Mouse (Mus musculus) adrenal gland, postnatal 10 days (tissue): Measurements from ENCODE around the gene Wdr61. TPM values are rescaled to one million over a fixed set of nuclear protein-coding genes. Genes with fewer than 3 reads are reported as not detected.
"Not testable (repeated sequence)": the region's sequence is repeated elsewhere in the genome, so short reads cannot be mapped to it uniquely, and the experiment has no call there.

Experiments used
- DNase-seq: peaks from one replicate; pipeline ENCODE4 v3.0.0; 2021; ENCODE audit warnings: mixed read lengths
- total RNA-seq, 2 experiments: library from RNA; stranded (reverse); gene quantifications; 2 replicates each; pipeline ENCODE4 v1.2.3; 2021

Gene Wdr61
- total RNA-seq, 2 experiments from 2014 or later = 74.9 to 78.8 TPM

GRCm38 (mm10) chr9:54732122-54732521, 2.2 kb downstream of the Wdr61 start:
- no peak for DNase-seq

GRCm38 (mm10) chr9:54726315-54726714, 8.0 kb downstream of the Wdr61 start:
- no peak for DNase-seq

- no peak for DNase-seq
Observed at GRCm38 (mm10) chr9:54722596-54722995, 11.7 kb downstream of the Wdr61 start.

GRCm38 (mm10) chr9:54722156-54722555, 12.2 kb downstream of the Wdr61 start:
- peak; percentile 27 for DNase-seq

- no peak for DNase-seq
Observed at GRCm38 (mm10) chr9:54717527-54717926, 16.8 kb downstream of the Wdr61 start.

GRCm38 (mm10) chr9:54715776-54716175, 18.5 kb downstream of the Wdr61 start:
- DNase-seq = no peak

GRCm38 (mm10) chr9:54708085-54708484, 26.2 kb downstream of the Wdr61 start:
- DNase-seq = no peak

GRCm38 (mm10) chr9:54707288-54707999, 26.9 kb downstream of the Wdr61 start:
- no peak for DNase-seq

GRCm38 (mm10) chr9:54705561-54705960, 28.8 kb downstream of the Wdr61 start:
- no peak for DNase-seq

- DNase-seq = no peak
Observed at GRCm38 (mm10) chr9:54704361-54704760, 30.0 kb downstream of the Wdr61 start.

GRCm38 (mm10) chr9:54702581-54702980, 31.7 kb downstream of the Wdr61 start:
- DNase-seq = no peak

GRCm38 (mm10) chr9:54700746-54701145, 33.6 kb downstream of the Wdr61 start:
- DNase-seq = no peak

GRCm38 (mm10) chr9:54700174-54700475, 34.2 kb downstream of the Wdr61 start:
- no peak for DNase-seq

GRCm38 (mm10) chr9:54699345-54700173, 34.8 kb downstream of the Wdr61 start:
- DNase-seq = peak; percentile 90

- DNase-seq = no peak
Observed at GRCm38 (mm10) chr9:54699087-54699344, 35.3 kb downstream of the Wdr61 start.

- DNase-seq = no peak
Observed at GRCm38 (mm10) chr9:54698318-54699086, 35.8 kb downstream of the Wdr61 start, which contains the start of gene Dnaja4. Gene Dnaja4 (plus strand): TSS chr9:54698873.

- DNase-seq = peak; percentile 42
Observed at GRCm38 (mm10) chr9:54691241-54691805, 43.0 kb downstream of the Wdr61 start.

- not testable (repeated sequence) for DNase-seq
Observed at GRCm38 (mm10) chr9:54690697-54691096, 43.6 kb downstream of the Wdr61 start.

GRCm38 (mm10) chr9:54689446-54689845, 44.9 kb downstream of the Wdr61 start:
- DNase-seq = no peak

GRCm38 (mm10) chr9:54687246-54688236, 46.8 kb downstream of the Wdr61 start:
- no peak for DNase-seq

GRCm38 (mm10) chr9:54683814-54684605, 50.3 kb downstream of the Wdr61 start:
- no peak for DNase-seq
